Mouse (Mus musculus): ENCODE data around the gene Crybb1. TPM values are rescaled to one million over a fixed set of nuclear protein-coding genes. Genes with fewer than 3 reads are reported as not detected.

Gene Crybb1
- total and polyA plus RNA-seq, 2 experiments from 2014 or later = 5.0 to 10.8 TPM

- no peaks in the 10 kb centered on the region for H3K36me3 ChIP-seq (ENCODE audit: insufficient read depth)
- no peaks in the 10 kb centered on the region for H3K27me3 ChIP-seq (ENCODE audit: insufficient read depth, low read length)
- 83% methylated on average over 7 of the region's 7 CpGs for WGBS
- H3K9me3 ChIP-seq (ENCODE audit: low read length) = no peaks in the 10 kb centered on the region
- DNase-seq (no peak), ATAC-seq (no peak)
- H3K9ac ChIP-seq = no peak overlapping the region
- H3K4me3 ChIP-seq (ENCODE audit: low read depth, low read length) = no peak overlapping the region
- no peak overlapping the region for H3K27ac ChIP-seq (ENCODE audit: low read depth, low read length)
- TF ChIP-seq CTCF (IDR thresholded peaks at IDR 0.05; ENCODE audit: low read depth) = no peak
- H3K4me2 ChIP-seq (ENCODE audit: low read depth) = no peak overlapping the region
- no peaks in the 10 kb centered on the region for H3K4me1 ChIP-seq (ENCODE audit: insufficient read depth)
Observed at GRCm38 (mm10) chr5:112284203-112284582, 28.6 kb downstream of the Crybb1 start.

GRCm38 (mm10) chr5:112285548-112286085 lies 30.0 kb downstream of the Crybb1 start:
- Histone ChIP-seq H3K4me3 (ENCODE audit: low read depth, low read length) (no peak overlapping the region), H3K27me3 (ENCODE audit: insufficient read depth, low read length) (no peaks in the 10 kb centered on the region), H3K36me3 (ENCODE audit: insufficient read depth) (no peaks in the 10 kb centered on the region), H3K9me3 (ENCODE audit: low read length) (no peaks in the 10 kb centered on the region), H3K4me1 (ENCODE audit: insufficient read depth) (no peaks in the 10 kb centered on the region), H3K27ac (ENCODE audit: low read depth, low read length) (no peak overlapping the region), H3K9ac (no peak overlapping the region), H3K4me2 (ENCODE audit: low read depth) (no peak overlapping the region)
- WGBS = 92% methylated on average over 7 of the region's 7 CpGs
- ATAC-seq = no peak
- no peak for TF ChIP-seq CTCF (IDR thresholded peaks at IDR 0.05; ENCODE audit: low read depth)
- DNase-seq = no peak

GRCm38 (mm10) chr5:112286608-112286983 lies 31.0 kb downstream of the Crybb1 start:
- TF ChIP-seq CTCF (IDR thresholded peaks at IDR 0.05; ENCODE audit: low read depth) = no peak
- WGBS = 82% methylated on average over 2 of the region's 2 CpGs
- ATAC-seq = no peak

GRCm38 (mm10) chr5:112286984-112287641 lies 31.5 kb downstream of the Crybb1 start:
- Histone ChIP-seq H3K4me1 (ENCODE audit: insufficient read depth) (no peaks in the 10 kb centered on the region), H3K4me3 (ENCODE audit: low read depth, low read length) (no peak overlapping the region), H3K9ac (no peak overlapping the region), H3K27me3 (ENCODE audit: insufficient read depth, low read length) (no peaks in the 10 kb centered on the region), H3K9me3 (ENCODE audit: low read length) (no peaks in the 10 kb centered on the region), H3K4me2 (ENCODE audit: low read depth) (no peak overlapping the region), H3K36me3 (ENCODE audit: insufficient read depth) (no peaks in the 10 kb centered on the region), H3K27ac (ENCODE audit: low read depth, low read length) (no peak overlapping the region)
- 81% methylated on average over 11 of the region's 11 CpGs for WGBS
- TF ChIP-seq CTCF (IDR thresholded peaks at IDR 0.05; ENCODE audit: low read depth) = no peak
- ATAC-seq = no peak
- DNase-seq = no peak

More at GRCm38 (mm10) chr5:112286608-112286983, 31.0 kb downstream of the Crybb1 start:
- Histone ChIP-seq H3K4me1 (ENCODE audit: insufficient read depth) (no peaks in the 10 kb centered on the region), H3K27ac (ENCODE audit: low read depth, low read length) (no peak overlapping the region), H3K4me3 (ENCODE audit: low read depth, low read length) (no peak overlapping the region), H3K4me2 (ENCODE audit: low read depth) (no peak overlapping the region), H3K36me3 (ENCODE audit: insufficient read depth) (no peaks in the 10 kb centered on the region), H3K9me3 (ENCODE audit: low read length) (no peaks in the 10 kb centered on the region), H3K9ac (no peak overlapping the region), H3K27me3 (ENCODE audit: insufficient read depth, low read length) (no peaks in the 10 kb centered on the region)
- no peak for DNase-seq

- no peak for TF ChIP-seq CTCF (IDR thresholded peaks at IDR 0.05; ENCODE audit: low read depth)
- Histone ChIP-seq H3K4me1 (ENCODE audit: insufficient read depth) (no peaks in the 10 kb centered on the region), H3K27ac (ENCODE audit: low read depth, low read length) (no peak overlapping the region), H3K9ac (no peak overlapping the region), H3K27me3 (ENCODE audit: insufficient read depth, low read length) (no peaks in the 10 kb centered on the region), H3K36me3 (ENCODE audit: insufficient read depth) (no peaks in the 10 kb centered on the region), H3K4me2 (ENCODE audit: low read depth) (no peak overlapping the region), H3K4me3 (ENCODE audit: low read depth, low read length) (no peak overlapping the region), H3K9me3 (ENCODE audit: low read length) (no peaks in the 10 kb centered on the region)
- WGBS = 83% methylated on average over 2 of the region's 2 CpGs
- DNase-seq (no peak), ATAC-seq (no peak)
Observed at GRCm38 (mm10) chr5:112287652-112288051, 32.0 kb downstream of the Crybb1 start.

- Histone ChIP-seq H3K27ac (ENCODE audit: low read depth, low read length) (no peak overlapping the region), H3K27me3 (ENCODE audit: insufficient read depth, low read length) (no peaks in the 10 kb centered on the region), H3K4me3 (ENCODE audit: low read depth, low read length) (no peak overlapping the region), H3K4me2 (ENCODE audit: low read depth) (no peak overlapping the region), H3K4me1 (ENCODE audit: insufficient read depth) (no peaks in the 10 kb centered on the region), H3K9me3 (ENCODE audit: low read length) (no peaks in the 10 kb centered on the region), H3K36me3 (ENCODE audit: insufficient read depth) (no peaks in the 10 kb centered on the region), H3K9ac (no peak overlapping the region)
- DNase-seq (no peak), ATAC-seq (no peak)
- 81% methylated on average over 9 of the region's 9 CpGs for WGBS
- TF ChIP-seq CTCF (IDR thresholded peaks at IDR 0.05; ENCODE audit: low read depth) = no peak
Observed at GRCm38 (mm10) chr5:112288193-112289141, 32.9 kb downstream of the Crybb1 start.

- DNase-seq = no peak
- no peak for TF ChIP-seq CTCF (IDR thresholded peaks at IDR 0.05; ENCODE audit: low read depth)
- ATAC-seq = no peak
- Histone ChIP-seq H3K36me3 (ENCODE audit: insufficient read depth) (no peaks in the 10 kb centered on the region), H3K27ac (ENCODE audit: low read depth, low read length) (no peak overlapping the region), H3K9ac (no peak overlapping the region), H3K4me3 (ENCODE audit: low read depth, low read length) (no peak overlapping the region), H3K27me3 (ENCODE audit: insufficient read depth, low read length) (no peaks in the 10 kb centered on the region), H3K4me1 (ENCODE audit: insufficient read depth) (no peaks in the 10 kb centered on the region), H3K9me3 (ENCODE audit: low read length) (no peaks in the 10 kb centered on the region), H3K4me2 (ENCODE audit: low read depth) (no peak overlapping the region)
- 47% methylated on average over 8 of the region's 8 CpGs for WGBS
Observed at GRCm38 (mm10) chr5:112289236-112289635, 33.6 kb downstream of the Crybb1 start.

Measured in forebrain, postnatal 0 days (tissue).